Mouse (Mus musculus) E14TG2a.4 (cell line): ENCODE measurements at regions not wholly inside any gene's neighbourhood (a gene's known extent, or its start where the extent isn't known, plus 50 kb on each side); places are given as distances from the start of the nearest gene placed in this dataset.

Experiments
- H3K27me3 ChIP-seq: 2 replicates; pipeline ENCODE4 v1.6.1; 2014; ENCODE audit warnings: low read length, control low read depth; ENCODE audit not compliant: insufficient read depth
- H3K36me3 ChIP-seq: 2 replicates; pipeline ENCODE4 v1.6.1; 2014; ENCODE audit warnings: low read length, control low read depth; ENCODE audit not compliant: insufficient read depth
- H3K4me1 ChIP-seq: replicated peaks from 2 replicates; pipeline ENCODE4 v1.6.1; 2014; ENCODE audit warnings: low read depth, low read length, control low read depth
- H3K4me3 ChIP-seq: replicated peaks from 2 replicates; pipeline ENCODE4 v1.5.1; 2014; ENCODE audit warnings: mild to moderate bottlenecking, low read length
- H3K9me3 ChIP-seq: 2 replicates; pipeline ENCODE4 v1.6.1; 2014; ENCODE audit warnings: low read length, control low read depth
- CTCF ChIP-seq: conservative IDR thresholded peaks from 2 replicates; pipeline ENCODE4 v1.5.1; 2014; ENCODE audit warnings: low read length
- NANOG ChIP-seq: IDR thresholded peaks from 2 replicates; pipeline ENCODE4 v1.6.1; 2014; ENCODE audit warnings: borderline replicate concordance, low read length, mixed read lengths
- POU5F1 ChIP-seq: IDR thresholded peaks from 2 replicates; pipeline ENCODE4 v1.6.1; 2014; ENCODE audit warnings: low read length, borderline replicate concordance

DNA sequence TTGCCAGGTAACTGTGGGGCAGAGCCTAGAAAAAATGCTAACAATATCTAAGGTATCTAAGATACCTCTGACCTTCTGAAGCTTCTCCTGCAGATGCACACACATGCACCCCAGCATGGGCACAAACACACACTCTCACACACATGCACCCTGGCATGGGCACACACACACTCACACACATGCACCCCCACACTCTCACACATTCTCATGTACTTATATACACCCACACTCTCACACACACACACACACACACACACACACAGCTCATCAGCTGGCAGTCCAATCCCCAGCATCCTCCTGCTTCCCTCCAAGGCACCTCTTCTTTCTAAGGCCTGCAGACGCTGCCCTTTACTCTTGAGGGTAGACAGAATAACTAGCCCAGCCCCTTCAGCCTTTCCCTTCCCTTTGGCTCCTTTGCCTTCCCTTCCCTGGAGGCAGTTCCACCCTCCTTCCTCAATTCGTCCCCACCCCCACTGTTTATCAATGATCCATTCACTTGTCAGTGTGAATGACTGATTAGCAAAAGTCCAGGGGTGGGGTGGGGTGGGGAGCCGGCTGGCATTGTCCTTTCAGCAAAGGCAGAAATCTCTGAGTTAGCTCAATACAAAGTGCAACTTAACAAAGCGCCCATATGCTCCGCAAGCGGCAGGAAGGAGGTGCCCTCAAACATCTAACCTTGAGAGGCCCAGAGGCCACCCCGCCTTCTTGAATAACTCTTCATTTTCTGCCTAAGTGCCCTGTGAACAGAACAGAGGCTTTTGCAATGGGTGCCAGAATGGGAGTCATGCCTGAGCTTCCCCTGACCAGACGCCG, 102.1 kb downstream of the Gm9376 start:
- TF ChIP-seq NANOG: no peak
- TF ChIP-seq POU5F1: no peak
- TF ChIP-seq CTCF: no peak

DNA sequence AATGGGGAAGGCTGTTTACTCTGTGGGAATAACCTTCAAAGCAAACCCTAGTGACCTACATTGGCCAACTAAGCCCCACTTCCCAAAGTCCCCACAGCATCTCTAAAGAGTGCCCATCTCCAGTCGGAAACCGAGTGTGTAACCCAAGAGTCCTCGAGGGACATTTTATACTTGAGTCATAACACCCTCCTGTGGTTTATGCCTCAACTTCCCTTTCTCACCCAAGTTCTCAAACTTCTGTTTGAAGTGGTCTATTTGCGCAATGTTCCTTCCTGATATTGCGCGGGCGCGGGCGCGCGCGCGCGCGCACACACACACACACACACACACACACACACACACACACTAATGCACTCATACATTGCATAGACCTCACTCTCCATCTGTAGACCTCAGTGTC, 104.6 kb downstream of the Gm9376 start:
- Histone ChIP-seq H3K36me3 (no peaks in the 10 kb centered on the region), H3K4me1 (peaks cover 84% of the 10 kb centered on the region), H3K27me3 (no peaks in the 10 kb centered on the region), H3K4me3 (no peak overlapping the region; the same call in 1 of the 2 replicates), H3K9me3 (no peaks in the 10 kb centered on the region)
- no peak for TF ChIP-seq CTCF
- TF ChIP-seq POU5F1: no peak

More for the DNA sequence above, 102.1 kb downstream of the Gm9376 start:
- peak overlapping the region; percentile 45; the same call in 1 of the 2 replicates for H3K4me3 ChIP-seq
- H3K36me3 ChIP-seq: no peaks in the 10 kb centered on the region
- no peaks in the 10 kb centered on the region for H3K9me3 ChIP-seq
- H3K4me1 ChIP-seq: peaks cover 80% of the 10 kb centered on the region
- H3K27me3 ChIP-seq: 0 out of 2 replicates have a peak, but pooled peaks cover 1% of the 10 kb centered on the region

DNA sequence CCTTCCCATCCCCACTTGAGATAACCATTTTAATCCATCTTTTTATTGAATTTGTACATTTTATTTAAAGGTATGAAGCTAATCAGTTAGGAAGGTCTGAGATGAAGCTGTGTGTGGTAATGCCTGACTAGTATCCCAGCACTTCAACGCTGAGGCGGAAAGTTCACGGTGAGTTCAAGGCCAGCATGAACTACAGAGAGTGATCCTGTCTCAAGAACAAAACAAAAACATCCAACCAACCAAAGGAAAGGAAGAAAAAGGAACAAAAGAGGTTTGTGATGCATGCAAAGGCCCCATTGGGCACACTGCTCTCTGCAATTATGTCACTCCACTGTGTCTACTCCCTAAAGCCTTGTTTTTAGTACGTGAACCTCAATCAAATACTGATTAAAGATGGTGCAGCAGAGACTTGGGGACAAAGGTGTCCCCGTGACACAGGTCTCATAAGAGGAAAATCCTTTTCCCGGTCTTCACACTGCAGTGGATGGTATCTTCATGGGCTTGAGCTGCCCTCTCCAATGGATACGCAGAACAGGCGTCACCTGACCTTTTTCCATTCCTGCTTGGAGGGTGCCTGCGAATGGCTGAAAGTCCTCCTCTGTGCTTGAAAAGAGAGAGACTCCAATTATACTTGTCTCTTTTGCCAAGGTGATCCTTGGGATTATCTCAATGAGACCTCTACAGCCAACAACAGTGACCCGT, 108.2 kb downstream of the Gm9376 start:
- Histone ChIP-seq H3K4me3 (no peak overlapping the region), H3K27me3 (no peaks in the 10 kb centered on the region), H3K9me3 (no peaks in the 10 kb centered on the region), H3K36me3 (no peaks in the 10 kb centered on the region), H3K4me1 (peaks cover 54% of the 10 kb centered on the region)
- TF ChIP-seq CTCF (no peak), NANOG (peak; percentile 66; the same call in 1 of the 2 replicates), POU5F1 (no peak)

DNA sequence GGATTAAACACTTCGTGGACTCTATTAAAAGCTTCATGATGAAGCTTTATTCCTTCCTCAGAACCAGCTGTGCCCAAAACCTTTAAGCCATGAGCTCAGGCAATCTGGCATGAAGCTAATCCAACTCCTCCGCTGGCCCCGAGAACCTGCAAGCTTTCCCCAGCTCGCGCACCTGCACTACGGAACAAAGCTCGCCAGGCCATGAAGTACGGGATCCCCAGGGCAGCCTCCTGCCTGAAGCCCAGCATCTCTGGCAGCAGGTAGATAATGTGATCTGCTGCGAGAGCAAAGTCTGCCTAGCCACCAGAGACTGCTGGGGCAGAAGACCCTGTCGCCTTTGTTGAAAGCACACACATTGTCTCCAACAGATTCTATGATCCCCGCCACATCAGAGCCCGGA, 108.9 kb downstream of the Gm9376 start:
- TF ChIP-seq CTCF: no peak
- TF ChIP-seq NANOG: no peak
- TF ChIP-seq POU5F1: no peak
- Histone ChIP-seq H3K9me3 (no peaks in the 10 kb centered on the region), H3K36me3 (no peaks in the 10 kb centered on the region), H3K4me3 (no peak overlapping the region), H3K4me1 (peaks cover 48% of the 10 kb centered on the region), H3K27me3 (no peaks in the 10 kb centered on the region)

DNA sequence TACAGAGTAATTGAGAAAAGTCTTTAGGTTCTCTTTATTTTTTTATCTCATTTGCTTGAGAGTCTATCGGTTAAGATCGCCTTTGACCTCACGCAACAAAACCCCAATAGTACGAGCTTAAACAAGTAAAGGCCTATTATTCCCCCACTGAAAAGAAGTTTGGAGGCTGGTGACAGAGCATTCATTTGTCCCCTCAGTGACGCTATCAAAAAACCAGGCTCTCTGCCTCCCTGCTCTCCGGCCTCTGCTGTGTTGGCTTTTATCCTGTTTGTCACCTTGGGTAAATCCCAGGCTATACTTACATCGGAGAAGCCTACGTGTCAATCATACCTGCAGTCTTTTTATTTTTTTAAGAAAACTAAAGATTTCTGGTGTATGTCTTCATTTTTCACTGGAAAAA, 112.9 kb downstream of the Gm9376 start:
- Histone ChIP-seq H3K4me1 (peaks cover 17% of the 10 kb centered on the region), H3K36me3 (no peaks in the 10 kb centered on the region), H3K27me3 (no peaks in the 10 kb centered on the region), H3K9me3 (no peaks in the 10 kb centered on the region), H3K4me3 (no peak overlapping the region)
- TF ChIP-seq CTCF (no peak), POU5F1 (no peak), NANOG (no peak)

DNA sequence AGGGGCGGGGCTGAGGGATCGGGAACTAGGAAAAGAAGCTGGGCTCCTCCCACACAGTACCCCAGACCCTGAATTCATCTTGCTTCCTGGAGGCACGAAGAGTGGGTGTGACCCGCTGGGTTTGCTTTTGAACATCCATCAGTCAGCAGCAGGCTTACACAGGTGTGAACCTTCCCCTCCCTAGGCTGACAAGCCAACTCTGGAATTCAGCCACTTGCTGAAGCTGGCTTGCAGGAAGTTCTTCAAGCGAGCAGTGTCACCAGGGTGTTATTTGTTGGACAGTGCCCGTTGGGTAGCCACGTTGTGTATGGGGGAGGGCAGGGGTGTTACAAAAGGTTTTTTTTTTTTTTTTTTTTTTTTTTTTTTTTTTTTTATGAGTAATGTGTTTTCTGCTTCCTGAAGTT, 118.8 kb downstream of the Gm9376 start:
- Histone ChIP-seq H3K27me3 (no peaks in the 10 kb centered on the region), H3K4me1 (peaks cover 19% of the 10 kb centered on the region), H3K9me3 (no peaks in the 10 kb centered on the region), H3K36me3 (no peaks in the 10 kb centered on the region), H3K4me3 (no peak overlapping the region)
- TF ChIP-seq CTCF (no peak), NANOG (no peak)

DNA sequence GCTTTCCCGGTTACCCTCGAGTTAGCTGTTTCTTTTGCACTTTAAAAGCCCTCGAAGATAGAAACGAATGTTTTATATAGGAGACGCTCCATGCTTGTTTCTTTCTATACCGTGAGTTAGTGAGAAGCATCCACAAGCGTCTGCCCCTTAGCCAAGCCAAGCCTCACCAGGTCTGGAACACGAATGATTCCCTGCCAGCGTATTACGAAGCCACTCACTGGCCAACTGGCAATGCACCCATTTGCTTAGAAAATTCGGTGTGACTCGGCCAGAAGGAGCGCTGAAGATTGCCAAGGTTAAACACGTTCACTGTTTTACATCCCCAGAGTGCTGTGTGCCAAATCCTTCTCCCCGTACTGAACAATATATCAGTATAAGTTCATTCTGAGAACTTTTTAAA, 121.3 kb downstream of the Gm9376 start:
- peaks cover 21% of the 10 kb centered on the region for H3K4me1 ChIP-seq
- no peak overlapping the region for H3K4me3 ChIP-seq
- H3K27me3 ChIP-seq: no peaks in the 10 kb centered on the region
- H3K9me3 ChIP-seq: no peaks in the 10 kb centered on the region
- H3K36me3 ChIP-seq: no peaks in the 10 kb centered on the region
- no peak for TF ChIP-seq POU5F1
- TF ChIP-seq NANOG: no peak
- TF ChIP-seq CTCF: no peak

DNA sequence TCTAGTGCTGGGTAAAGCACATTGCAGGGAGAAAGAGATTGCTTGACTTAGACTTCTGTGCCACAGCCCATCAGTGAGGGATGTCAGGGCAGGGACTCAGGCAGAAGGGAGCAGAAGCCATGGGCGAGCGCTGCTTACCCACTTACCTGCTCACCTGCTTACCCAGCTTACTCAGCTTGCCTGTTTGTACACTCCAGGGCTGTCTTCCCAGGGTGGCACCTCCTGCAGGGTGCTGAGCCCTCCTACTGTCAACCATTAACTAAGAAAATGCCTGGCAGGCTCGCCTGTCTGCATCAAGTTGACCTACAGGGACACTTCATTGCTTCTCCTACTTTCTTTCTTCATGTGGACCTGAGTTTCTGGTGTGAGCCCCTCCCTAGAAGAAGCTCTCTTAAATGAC, 124.0 kb downstream of the Gm9376 start:
- H3K4me3 ChIP-seq: no peak overlapping the region
- H3K36me3 ChIP-seq: no peaks in the 10 kb centered on the region
- TF ChIP-seq CTCF: no peak
- TF ChIP-seq NANOG: no peak
- no peak for TF ChIP-seq POU5F1
- H3K27me3 ChIP-seq: no peaks in the 10 kb centered on the region
- no peaks in the 10 kb centered on the region; the same call in 1 of the 2 replicates for H3K9me3 ChIP-seq
- H3K4me1 ChIP-seq: peaks cover 20% of the 10 kb centered on the region

DNA sequence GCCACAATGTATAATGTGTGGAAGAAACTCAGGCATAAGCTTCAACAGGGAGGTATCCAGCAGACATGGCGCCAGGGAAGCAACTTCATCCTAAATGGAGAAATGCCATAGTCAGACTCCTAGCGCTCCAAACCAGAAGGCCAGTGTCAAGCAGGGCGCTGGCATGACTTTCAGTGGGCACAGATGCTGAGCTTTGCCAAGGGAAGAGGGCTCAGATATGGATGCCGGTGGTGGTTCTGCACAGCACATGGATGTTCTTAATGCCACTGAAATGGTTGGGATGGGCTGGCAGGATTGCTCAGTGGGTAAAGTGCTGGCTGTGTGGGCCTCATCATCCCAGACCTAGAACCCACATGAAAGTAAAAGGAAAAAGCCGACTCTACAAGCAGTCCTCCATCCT, 124.8 kb downstream of the Gm9376 start:
- no peak for TF ChIP-seq POU5F1
- TF ChIP-seq NANOG: no peak
- no peak for TF ChIP-seq CTCF
- no peaks in the 10 kb centered on the region; the same call in 1 of the 2 replicates for H3K9me3 ChIP-seq
- H3K36me3 ChIP-seq: no peaks in the 10 kb centered on the region
- H3K27me3 ChIP-seq: no peaks in the 10 kb centered on the region
- H3K4me3 ChIP-seq: no peak overlapping the region
- peaks cover 16% of the 10 kb centered on the region for H3K4me1 ChIP-seq
